Mouse (Mus musculus): ENCODE measurements around the gene Frmd8.

Gene Frmd8

DNA sequence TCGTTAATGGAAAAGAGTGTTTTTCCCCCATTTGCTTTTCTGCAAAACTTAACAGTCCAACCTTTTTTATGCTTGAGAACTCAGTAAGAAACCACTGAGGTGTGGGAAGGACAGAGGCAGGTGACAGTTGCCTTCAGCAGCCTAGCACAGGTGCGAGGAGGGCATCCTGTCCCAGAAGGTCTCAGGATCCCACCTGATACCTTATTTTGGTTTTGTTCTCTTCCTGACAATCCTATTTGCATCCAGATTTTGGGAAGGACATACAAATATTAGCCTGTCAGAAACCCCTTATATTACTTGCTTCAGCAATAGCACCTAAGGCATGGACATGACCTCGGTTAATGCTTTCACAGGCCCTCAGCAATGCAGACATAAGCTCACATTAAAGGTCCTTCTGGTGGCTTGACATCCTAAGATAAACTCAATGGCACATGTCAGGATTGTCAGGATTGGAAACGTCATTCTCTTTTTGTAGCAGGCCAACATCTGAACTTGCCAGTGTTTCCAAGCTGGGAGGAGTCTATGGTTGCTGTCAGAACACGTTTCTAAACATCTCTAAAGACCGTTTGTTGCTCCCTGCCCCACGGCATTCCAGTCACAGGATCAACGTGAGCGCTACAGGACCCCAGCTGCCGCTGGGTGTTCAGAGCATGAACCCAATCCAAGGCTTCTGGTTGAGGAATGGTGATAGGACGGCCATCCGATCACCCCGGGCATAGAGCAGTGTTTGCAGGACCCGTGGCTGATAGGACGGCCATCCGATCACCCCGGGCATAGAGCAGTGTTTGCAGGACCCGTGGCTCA is 34.8 kb downstream of the Frmd8 start:
- DNase-seq (ENCODE audit: extremely low read depth, low read depth, low spot score): no peak

DNA sequence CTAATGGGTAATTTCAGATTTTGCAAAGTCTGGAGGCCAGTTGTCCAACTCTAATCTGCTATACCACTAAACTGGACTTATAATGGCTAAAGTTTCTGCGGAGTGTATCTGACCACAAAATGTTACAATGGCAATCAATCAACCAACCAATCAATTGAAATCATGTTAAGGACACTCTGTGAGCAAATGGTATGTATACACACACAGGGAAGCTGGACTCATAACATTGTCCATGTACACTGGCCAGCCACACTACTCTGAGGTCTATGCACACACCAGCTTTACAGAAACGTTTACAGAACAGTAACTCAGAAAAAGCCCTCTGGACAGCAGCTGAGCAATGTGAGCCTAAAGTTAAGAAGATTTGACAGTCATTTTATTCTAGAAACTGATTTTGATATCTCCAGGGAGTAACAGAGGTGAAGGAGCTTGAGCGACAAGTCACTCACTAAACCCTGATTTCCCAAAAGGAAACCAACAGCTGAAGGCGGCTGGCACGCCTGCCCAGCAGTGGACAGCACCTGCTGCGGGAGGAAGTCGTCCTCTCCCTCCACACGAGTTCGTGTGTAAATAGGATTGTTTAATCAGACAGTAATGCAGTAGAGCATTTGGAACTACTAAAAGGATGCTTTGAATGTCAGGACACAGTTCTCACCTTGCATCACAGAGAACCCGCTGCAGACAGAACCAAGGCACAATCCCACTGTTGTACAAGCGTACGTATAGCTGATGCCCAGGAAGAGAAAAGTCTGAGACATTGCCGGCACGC is 35.6 kb downstream of the Frmd8 start:
- no peak for DNase-seq (ENCODE audit: extremely low read depth, low read depth, low spot score)

DNA sequence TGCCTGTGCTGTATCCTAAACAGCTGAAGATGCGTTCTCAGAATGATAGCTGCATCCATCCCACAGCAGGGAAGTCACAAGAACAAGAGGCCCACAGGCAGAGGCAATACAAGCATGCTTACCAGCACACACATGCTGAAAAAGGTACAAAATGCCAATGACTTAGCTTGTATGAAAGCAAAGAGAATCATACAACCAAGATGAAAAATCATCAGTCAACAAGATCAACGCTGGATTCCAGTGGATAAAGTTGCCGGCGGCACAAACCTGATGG is 36.2 kb downstream of the Frmd8 start:
- DNase-seq (ENCODE audit: extremely low read depth, low read depth, low spot score): no peak

DNA sequence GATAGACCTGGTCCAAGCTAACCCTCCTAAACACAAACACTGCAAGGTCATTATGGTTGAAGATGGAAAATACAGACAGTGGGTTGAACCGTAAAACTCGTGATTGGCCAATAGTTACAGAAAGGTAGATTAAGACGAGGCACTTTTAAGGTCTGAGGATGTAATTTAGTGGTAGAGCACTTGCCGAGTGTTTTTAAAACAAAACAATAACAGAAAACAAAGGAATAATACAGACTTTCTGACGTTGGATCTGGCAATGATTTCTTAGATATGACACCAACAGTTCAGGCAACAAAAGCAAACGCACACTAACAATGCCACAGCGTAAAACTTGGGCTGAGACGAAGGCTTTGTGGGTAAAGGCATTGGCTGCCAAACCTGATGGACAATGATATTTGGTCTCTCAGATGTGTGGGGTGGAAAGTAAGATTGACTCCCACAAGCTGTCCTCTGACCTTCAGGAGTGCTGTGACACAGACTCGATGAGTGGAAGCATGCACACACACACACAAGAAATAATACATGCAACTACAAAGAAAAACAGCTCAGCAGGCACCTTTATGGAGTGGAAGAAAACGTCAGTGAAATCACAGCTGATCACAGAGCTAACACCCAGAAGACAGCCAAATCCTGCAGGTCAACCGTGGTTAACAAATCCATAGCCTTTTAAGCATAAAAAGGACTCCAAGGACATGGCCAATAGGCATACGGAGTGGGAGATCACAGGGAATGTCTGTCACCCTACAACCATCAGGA is 36.8 kb downstream of the Frmd8 start:
- no peak for DNase-seq (ENCODE audit: extremely low read depth, low read depth, low spot score)

DNA sequence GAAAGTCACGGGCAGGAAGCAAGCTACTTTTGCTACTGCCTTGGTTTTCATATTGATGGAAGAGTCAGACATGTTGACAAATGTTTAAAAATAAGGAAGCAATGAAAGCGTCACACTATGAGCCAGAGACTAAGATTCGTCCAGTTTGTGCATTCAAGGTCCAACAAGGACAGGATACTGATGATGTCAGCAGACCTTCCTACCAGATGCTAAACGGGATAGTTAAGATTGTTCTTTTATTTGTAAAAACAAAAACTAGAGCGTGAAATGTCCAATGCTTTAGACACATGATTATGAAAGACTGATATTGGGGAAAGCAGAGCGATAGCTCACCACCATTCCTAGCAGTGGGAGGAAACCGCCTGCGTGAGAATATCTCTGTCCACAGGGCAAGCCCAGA is 37.5 kb downstream of the Frmd8 start:
- no peak for DNase-seq (ENCODE audit: extremely low read depth, low read depth, low spot score)

DNA sequence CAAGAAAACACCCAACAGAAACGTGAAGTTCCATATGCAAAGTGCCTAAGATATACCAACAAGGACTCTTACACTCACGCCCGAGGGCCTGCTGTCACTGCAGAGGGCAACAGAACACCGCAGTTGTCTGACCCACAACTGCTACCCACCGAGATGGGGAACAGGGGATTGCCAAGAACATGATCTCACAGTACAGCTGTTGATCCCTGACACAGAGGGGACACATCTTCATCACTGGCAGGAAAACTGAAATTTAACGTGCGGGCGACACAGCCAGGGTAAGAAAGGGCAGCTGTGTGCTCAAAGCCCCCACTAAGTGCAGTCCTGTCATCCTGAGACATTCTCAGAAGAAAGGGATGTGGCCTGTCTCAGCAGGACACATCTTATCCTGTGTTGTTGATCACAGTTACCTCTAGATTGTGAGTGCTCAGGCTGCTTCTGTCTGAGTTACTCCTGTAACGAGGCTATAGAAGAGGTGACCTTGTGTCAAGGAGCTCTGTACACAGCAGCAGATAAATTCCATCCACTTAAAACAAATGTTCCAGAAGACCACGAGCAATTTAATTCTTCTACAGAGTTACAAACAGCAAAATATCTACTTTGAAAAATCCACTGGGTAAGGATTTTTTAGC is 38.0 kb downstream of the Frmd8 start:
- DNase-seq (ENCODE audit: extremely low read depth, low read depth, low spot score): no peak

DNA sequence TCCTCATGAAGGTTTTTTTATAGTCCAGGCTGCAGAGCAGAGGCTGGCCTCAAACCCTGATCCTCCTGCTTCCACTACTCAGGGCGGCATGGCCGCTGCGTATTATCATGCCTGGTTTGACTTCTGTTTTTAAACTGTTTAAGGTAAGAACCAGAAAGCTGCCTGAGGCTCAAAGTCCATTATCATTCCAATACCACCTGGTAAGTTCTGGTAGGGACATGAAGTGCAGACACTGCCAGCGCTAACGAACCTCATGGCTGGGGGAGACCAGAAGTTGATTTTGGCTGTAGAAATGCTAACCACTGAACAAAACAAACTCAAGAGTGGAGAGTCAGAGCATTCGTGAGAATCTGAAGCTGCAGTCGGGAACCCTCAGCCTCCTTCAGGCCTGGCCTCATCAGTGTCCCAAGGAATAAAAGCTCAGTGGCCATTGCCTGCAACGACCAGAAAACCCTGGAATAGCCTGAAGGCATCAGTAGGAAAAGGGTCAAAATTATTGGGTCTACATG is 39.1 kb downstream of the Frmd8 start:
- no peak for DNase-seq (ENCODE audit: extremely low read depth, low read depth, low spot score)

DNA sequence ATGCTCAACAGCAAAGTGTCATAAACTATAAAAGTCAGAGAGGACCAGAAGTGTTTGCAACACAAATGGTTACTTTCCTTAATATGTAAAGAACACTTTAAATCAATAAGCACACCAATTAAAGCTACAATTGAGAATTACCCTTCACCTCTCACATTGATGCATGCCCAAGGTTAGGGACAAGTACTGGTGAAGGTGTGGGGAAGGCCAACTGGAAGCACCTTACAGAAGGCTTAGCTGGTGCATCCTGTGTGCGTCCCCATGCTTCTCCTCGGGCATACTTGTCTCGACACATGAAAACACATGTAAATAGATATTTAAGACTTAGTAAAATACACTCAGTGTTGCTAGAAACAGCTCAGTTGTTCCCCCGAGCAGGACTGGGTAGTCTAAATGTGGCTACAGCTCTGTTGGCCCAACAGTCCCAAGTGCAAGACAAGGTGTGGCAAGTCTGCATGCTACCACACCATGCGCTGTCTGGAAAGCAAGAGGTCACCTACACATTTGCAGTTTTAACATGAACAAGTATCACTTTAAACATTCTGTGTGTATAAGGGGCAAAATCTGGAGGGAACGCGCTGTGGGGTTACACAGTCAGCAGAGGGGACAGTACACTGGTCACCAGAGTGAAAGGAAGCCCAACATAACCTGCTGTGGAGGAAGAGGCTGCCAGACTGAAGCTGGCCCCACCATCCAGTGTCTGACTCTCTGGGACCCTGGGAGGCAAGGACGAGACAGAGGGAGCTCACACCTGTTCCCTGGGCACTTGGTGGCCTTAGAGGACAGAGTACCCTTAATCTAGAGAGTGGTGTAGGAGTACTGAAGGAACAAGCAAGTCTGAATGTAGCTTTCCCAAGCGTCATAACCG is 39.8 kb downstream of the Frmd8 start:
- DNase-seq (ENCODE audit: extremely low read depth, low read depth, low spot score): no peak

DNA sequence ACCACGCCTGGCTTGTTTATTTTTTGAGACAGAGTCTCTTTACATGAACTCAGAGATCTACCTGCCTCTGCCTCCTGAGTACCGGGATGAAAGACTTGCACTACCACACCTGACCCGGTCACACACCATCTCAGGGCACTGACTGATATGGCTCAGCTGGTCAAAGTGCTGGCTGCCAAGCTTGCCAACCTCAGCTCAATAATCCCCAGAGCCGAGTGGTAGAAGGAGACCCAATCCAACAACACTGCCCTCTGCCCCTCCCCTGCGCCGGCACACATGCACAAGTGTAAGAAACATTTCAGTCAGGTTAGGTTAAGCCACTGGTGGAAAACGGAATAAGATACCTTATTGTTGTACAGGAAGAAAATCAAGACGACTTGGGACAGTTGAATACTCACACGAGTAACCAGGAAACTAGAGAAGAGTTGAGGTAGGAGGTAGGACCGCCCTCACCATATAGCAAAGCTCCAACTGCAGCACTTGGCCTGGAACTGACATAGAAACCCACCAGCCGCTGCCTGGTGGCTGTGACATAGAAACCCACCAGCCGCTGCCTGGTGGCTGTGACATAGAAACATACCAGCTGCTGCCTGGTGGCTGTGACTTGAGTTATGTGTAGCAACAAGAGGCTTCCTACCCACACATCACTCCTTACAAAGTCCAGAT is 40.7 kb downstream of the Frmd8 start:
- no peak for DNase-seq (ENCODE audit: extremely low read depth, low read depth, low spot score)

DNA sequence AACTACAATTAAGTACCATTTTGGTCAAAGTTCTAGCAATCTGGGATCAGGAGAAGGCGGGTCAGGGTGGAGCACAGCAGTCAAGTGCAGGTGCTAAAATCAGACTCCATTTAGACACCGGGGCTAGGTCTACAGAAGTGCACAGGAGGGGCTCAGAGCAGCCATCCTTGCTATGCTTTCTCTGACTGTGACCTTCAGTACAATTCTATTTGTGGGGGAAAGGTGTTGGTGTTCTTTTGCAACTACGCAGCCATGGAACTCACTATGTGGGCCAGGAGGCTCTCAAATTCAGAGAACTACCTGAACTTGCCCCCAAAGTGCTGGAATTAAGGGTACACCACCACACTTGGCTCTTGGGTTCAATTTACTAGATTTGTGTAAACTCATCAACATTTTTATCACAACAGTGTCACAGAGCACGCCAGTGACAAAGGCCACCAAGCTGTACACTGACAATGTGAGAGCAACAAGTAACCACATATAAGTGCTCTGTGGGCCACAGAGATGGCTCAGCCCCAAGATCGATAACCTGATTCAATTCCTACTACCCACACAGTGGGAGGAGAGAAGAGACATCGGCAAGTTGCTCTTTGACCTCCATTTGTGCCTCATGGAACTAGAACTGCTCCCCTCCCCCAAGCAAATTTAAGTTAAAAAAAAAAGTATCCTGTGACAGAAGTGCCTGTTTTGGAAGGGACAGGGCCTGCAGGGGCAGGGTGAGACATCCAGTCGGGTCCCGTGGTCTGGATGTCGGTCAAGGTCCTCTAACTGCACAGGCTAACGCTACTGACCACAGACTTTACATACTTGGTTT is 41.6 kb downstream of the Frmd8 start:
- no peak for DNase-seq (ENCODE audit: extremely low read depth, low read depth, low spot score)

DNA sequence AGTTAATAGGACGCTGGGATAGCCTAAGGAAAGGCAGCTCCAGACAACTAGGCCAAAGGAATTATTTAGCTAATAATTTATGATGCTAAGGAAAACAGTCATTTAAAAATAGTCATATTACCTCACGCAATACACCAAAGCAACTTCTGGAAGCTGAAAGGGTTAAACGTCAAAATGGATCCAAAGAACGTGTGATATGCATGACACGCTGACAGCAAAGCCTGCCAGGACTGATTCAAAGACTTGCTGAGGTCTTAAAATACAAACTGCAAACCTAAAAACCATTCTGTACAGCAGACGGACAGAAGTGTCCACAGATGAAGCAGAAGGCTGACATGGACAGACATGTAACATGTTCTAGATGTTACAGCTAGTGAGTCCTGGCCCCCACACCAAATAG is 42.7 kb downstream of the Frmd8 start:
- no peak for DNase-seq (ENCODE audit: extremely low read depth, low read depth, low spot score)

DNA sequence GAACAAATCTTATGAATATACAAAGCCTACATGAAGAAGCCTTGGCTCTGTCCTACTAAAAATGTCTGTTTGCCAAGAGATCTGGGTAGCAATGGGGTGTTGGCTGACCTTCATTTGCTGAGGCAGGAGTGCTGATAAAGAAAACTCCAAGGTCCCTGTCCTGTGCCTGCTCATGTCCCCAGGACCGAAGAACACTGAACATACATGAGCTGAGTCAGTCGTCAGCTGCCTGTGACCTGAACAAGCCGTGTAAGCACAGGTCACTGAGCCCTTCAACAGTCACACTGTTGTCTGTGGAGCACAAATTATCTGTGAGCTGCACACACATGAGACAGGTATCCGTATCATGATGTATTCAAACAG is 43.1 kb downstream of the Frmd8 start:
- DNase-seq (ENCODE audit: extremely low read depth, low read depth, low spot score): no peak

DNA sequence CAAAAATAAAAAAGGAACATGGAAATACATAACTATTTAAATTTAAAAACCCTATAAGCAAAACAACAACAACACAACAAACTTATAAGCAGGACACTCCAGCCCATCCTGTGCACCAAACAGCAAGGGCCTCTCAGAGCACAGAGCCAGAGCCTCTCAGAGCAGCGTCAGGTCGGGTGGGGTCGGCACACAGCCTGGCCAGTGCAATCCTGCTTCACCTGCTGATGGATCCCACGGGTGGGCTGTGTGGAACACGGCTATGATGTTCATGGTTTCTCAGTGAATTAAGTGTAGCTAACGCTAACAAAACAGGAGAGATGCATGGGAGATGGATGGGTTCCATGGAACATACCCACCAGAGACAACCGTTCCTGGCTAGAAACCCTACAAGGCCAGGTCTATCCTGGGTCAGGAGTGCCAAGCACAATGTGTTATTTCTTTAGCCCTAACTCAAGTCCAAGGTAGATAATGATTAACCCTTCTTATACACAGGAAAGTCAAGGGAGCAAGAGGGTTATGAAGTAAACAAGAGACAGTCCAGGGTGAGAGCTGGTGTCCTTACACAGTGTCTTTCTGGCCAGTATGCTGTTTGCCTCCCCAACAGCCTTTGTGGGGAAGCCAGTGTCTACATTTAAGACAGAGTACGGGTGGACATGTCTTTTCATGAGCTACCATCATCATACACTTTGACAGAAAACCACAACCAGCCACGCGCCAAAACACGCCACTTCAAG is 43.7 kb downstream of the Frmd8 start:
- no peak for DNase-seq (ENCODE audit: extremely low read depth, low read depth, low spot score)

DNA sequence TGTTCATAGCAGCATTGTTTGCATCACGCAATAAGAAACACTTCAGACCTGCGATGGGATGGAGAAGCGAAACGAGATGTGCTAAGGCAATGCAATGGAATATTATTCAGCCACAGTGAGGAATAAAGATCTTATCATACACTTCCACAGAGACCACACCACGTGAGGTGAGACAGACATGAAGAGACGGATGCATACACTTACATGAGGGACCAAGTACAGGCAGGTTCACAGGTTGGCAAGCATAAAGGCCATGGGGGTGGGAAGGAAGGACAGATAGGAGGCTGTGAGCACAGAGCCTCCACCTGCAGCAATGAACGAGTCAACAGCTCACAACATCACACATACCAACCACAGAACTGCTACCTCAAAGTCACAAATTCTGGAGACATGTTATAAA is 44.3 kb downstream of the Frmd8 start:
- no peak for DNase-seq (ENCODE audit: extremely low read depth, low read depth, low spot score)

DNA sequence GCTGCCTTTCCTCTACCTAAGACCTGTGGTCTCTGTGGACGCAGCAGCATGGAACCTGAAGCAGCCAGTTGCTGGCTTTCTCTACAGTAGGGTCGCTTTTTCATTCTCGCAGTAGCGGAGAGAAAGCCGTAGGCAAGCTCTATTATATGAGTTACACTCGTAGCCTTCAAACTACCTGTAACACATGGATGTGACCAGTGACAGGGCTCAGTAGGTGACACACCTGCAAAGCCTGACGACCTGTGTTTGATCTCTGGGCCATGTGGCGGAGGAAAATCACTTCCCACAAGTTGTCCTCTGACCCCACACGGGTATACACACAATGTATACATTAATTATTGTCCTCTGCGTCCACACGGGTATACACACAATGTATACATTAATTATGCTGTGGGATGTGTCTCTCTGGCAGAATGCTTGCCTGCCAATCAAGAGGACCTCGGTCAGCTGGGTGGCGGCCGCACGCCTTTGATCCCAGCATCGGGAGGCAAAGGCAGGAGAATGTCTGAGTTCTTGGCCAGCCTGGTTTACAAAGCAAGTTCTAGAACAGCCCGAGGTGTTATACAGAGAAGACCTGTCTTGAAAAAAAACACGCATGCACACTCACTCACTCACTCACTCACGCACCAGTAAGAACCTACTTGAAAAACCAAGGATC is 45.0 kb downstream of the Frmd8 start:
- no peak for DNase-seq (ENCODE audit: extremely low read depth, low read depth, low spot score)

DNA sequence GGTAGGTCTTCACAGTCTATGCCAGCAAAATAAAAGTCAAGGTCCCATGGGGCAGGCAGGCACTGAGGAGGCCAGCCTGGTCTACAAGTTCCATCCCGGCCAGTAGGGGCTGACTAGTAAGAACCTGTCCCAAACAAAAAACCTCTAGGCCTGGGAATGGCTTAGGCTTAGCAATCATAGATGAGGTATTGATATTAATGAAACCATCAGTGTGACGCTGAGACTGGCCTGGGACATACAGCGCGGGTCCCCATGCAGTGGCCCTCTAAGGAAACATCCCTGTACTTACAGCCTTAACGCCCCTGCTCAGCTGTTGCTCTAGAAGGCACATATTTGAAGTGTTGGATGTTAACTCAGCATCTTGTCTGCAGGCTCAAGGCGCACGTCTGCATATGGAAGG is 46.2 kb downstream of the Frmd8 start:
- DNase-seq (ENCODE audit: extremely low read depth, low read depth, low spot score): no peak

DNA sequence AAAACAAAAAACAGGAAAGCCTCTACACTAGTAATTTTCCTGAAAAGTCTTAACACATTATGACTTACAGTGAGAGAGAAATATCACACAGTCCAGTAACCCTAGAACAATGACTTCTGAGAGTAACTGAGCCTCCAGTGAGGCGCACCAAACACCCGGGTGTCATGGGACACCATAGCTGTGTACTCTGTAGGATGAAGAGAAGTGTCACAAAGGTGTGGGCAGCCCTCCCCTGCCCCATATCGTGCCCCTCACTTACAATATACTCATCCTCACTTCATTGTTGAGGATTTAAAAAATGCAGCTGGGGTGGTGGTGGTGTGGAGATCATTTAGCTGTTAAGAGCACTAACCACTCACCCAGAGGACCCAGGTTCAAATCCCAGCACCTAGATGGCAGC is 46.9 kb downstream of the Frmd8 start:
- DNase-seq (ENCODE audit: extremely low read depth, low read depth, low spot score): no peak

All from fat pad, adult 2 months (tissue).